Mouse (Mus musculus) stomach, postnatal 0 days (tissue): Measurements from ENCODE around the gene Mrpl55. TPM values are rescaled to one million over a fixed set of nuclear protein-coding genes. Genes with fewer than 3 reads are reported as not detected.
"Not testable (repeated sequence)": the region's sequence is repeated elsewhere in the genome, so short reads cannot be mapped to it uniquely, and the experiment has no call there.

ENCODE experiments used
- ATAC-seq: fragments of 200-750 bp; cut with Nextera tagmentation; 2 replicates; pipeline ENCODE4 v1.8.0; 2017; ENCODE audit not compliant: low FRiP score, low TSS enrichment
- DNase-seq: peaks from one replicate; pipeline ENCODE4 v3.0.0-alpha.2; 2016; ENCODE audit warnings: low spot score
- H3K27ac ChIP-seq: fragments of 300-500 bp; sonication (generic); replicated peaks from 2 replicates; pipeline ENCODE4 v1.5.1; 2014; ENCODE audit warnings: mild to moderate bottlenecking, control low read depth
- H3K27me3 ChIP-seq: fragments of 300-500 bp; sonication (generic); 2 replicates; pipeline ENCODE4 v1.6.1; 2014; ENCODE audit warnings: low read length; ENCODE audit not compliant: control insufficient read depth, insufficient read depth
- H3K36me3 ChIP-seq: fragments of 300-500 bp; sonication (generic); 2 replicates; pipeline ENCODE4 v1.6.1; 2014; ENCODE audit warnings: low read length, mixed read lengths; ENCODE audit not compliant: control insufficient read depth, insufficient read depth
- H3K4me1 ChIP-seq: fragments of 300-500 bp; sonication (generic); replicated peaks from 2 replicates; pipeline ENCODE4 v1.6.1; 2014; ENCODE audit warnings: antibody characterized with exemption; ENCODE audit not compliant: control insufficient read depth, insufficient read depth
- H3K4me2 ChIP-seq: fragments of 300-500 bp; sonication (generic); replicated peaks from 2 replicates; pipeline ENCODE4 v1.6.1; 2014; ENCODE audit warnings: low read depth, mild to moderate bottlenecking, control low read depth, moderate library complexity
- H3K4me3 ChIP-seq: fragments of 300-500 bp; sonication (generic); 2 replicates; pipeline ENCODE4 v1.5.1; 2014; ENCODE audit warnings: low read depth, low read length, control low read depth
- H3K9ac ChIP-seq: fragments of 300-500 bp; sonication (generic); 2 replicates; pipeline ENCODE4 v1.6.1; 2014; ENCODE audit warnings: mild to moderate bottlenecking, low read length, control low read depth, mixed read lengths
- H3K9me3 ChIP-seq: fragments of 300-500 bp; sonication (generic); 2 replicates; pipeline ENCODE4 v1.6.1; 2016; ENCODE audit warnings: low read length; ENCODE audit not compliant: control insufficient read depth
- CTCF ChIP-seq: IDR thresholded peaks from 2 replicates; pipeline ENCODE4 v1.5.1; 2016; ENCODE audit warnings: antibody characterized with exemption, low read depth, mild to moderate bottlenecking, moderate library complexity
- EP300 ChIP-seq: optimal IDR thresholded peaks from 2 replicates; pipeline ENCODE3; 2016; ENCODE audit warnings: antibody characterized with exemption
- WGBS: fragments of 180-500 bp; shearing (Covaris S2); extraction: QIAGEN DNeasy Blood & Tissue Kit; methylation state at CpG from one replicate; pipeline ENCODE4 v1.1.7; 2014; 5-methylcytosine and 5-hydroxymethylcytosine counted together
- polyA plus RNA-seq: library from polyadenylated mRNA; unstranded; fragments of >200 nt; fragmentation: Nextera tagmentation; extraction: Ambion mirVana; gene quantifications from 2 replicates; pipeline ENCODE4 v1.2.1, GENCODE M21; 2015

The Mrpl55 gene
- polyA plus RNA-seq, 1 experiment from 2014 or later = 90.9 TPM

DNA sequence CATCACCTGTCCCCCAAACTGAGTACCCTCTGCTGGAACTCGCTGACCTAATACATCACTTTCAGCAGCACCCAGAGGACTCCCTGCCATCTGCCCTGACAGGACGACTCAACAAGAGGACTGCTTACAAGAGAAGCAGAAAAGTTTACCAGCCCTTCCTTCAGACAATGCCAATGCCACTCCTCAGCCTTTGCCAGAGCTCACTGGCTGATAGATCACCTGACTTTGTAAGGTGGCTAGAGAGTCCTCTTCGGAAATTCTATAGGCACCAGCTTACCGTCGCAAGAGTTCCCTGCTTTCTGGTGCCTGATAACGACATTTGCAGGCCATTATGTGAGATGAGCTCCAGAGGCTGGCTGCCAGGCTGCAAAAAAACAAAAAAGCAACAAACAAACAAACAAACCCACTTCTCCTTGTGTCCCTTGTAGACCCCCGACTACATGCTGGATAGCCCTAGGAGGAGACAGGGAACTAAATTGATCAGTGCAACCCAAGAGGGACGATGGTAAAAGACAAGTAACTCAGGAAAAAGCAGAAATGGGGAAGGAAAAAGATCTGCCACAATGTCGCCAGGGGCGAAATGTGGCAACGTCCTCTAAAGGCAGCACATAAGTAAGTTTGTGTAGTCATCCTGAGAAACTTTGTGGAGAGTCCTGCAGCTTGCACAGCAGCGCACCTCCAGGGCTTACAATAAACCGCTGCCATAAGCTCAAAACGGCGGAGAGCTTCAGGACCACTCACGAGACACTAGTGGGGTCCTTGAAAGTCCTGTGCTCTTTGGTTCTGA, 877 bp upstream of the Mrpl55 start:
- Histone ChIP-seq H3K9me3 (no peaks in the 10 kb centered on the region), H3K27me3 (no peaks in the 10 kb centered on the region), H3K36me3 (peaks cover 2% of the 10 kb centered on the region; the same call in 1 of the 2 replicates), H3K4me3 (peak overlapping the region; percentile 85), H3K4me1 (0 out of 2 replicates have a peak, but pooled peaks cover 2% of the 10 kb centered on the region), H3K27ac (peak overlapping the region; percentile 83), H3K4me2 (peak overlapping the region; percentile 82), H3K9ac (peak overlapping the region; percentile 87)
- WGBS = 23% methylated on average over 16 of the region's 16 CpGs
- ATAC-seq = 0 out of 2 replicates have a peak, but pooled peaks have one; percentile 1
- no peak for DNase-seq
- TF ChIP-seq CTCF = no peak
- no peak for TF ChIP-seq EP300

- peaks cover 18% of the 10 kb centered on the region for H3K36me3 ChIP-seq
- peak within 1 kb of the TSS; percentile 93 for H3K4me3 ChIP-seq
- ATAC-seq (peak; percentile 84), DNase-seq (peak; percentile 95)
- H3K4me2 ChIP-seq = peak within 1 kb of the TSS; percentile 81
- H3K27me3 ChIP-seq = no peaks in the 10 kb centered on the region
- H3K27ac ChIP-seq = peak within 1 kb of the TSS; percentile 96
- no peaks in the 10 kb centered on the region for H3K9me3 ChIP-seq
- H3K4me1 ChIP-seq = no peaks in the 10 kb centered on the region
- peak within 1 kb of the TSS; percentile 89 for H3K9ac ChIP-seq
- WGBS = under 1% methylated on average over 66 of the region's 67 CpGs
- TF ChIP-seq CTCF = peak; percentile 26; the same call in 1 of the 2 replicates
- no peak for TF ChIP-seq EP300
Measured at GRCm38 (mm10) chr11:59208153-59208831, 6.0 kb downstream of the Mrpl55 start, which contains the start of gene 2310033P09Rik. 2310033P09Rik (plus strand) TSS chr11:59208321.

GRCm38 (mm10) chr11:59209003-59209441, 6.7 kb downstream of the Mrpl55 start:
- Histone ChIP-seq H3K9ac (peak overlapping the region; percentile 89), H3K9me3 (no peaks in the 10 kb centered on the region), H3K36me3 (peaks cover 18% of the 10 kb centered on the region), H3K4me1 (no peaks in the 10 kb centered on the region), H3K27ac (peak overlapping the region; percentile 96), H3K4me3 (peak overlapping the region; percentile 93), H3K27me3 (no peaks in the 10 kb centered on the region), H3K4me2 (peak overlapping the region; percentile 81)
- WGBS = 6% methylated on average over 18 of the region's 18 CpGs
- DNase-seq = peak; percentile 86
- no peak for TF ChIP-seq EP300
- TF ChIP-seq CTCF = peak; percentile 86
- ATAC-seq = peak; percentile 82

DNA sequence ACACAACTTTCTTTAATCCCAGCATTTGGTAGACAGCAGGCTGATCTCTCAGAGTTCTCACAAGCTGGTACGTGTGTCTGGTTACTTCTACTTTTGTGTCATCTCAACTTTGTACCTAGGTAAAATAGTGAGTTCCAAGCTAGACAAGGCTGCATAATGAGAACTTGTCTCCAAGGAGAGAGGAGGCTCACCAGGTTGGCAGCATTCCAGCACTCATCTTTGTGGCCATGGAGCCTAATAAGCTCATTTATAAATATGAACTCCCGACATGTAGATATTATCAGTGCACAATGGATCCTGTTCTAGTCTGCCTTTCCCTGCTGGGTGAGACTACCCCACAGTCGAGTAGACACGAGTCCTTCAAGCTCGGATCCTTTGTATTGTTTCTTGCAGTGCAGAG, 7.3 kb downstream of the Mrpl55 start:
- TF ChIP-seq CTCF = no peak
- TF ChIP-seq EP300 = no peak
- WGBS = 41% methylated on average over 5 of the region's 5 CpGs

GRCm38 (mm10) chr11:59210020-59210419, 7.7 kb downstream of the Mrpl55 start:
- H3K9ac ChIP-seq = no peak overlapping the region
- no peak overlapping the region for H3K27ac ChIP-seq
- no peaks in the 10 kb centered on the region for H3K27me3 ChIP-seq
- no peak for ATAC-seq
- no peak for TF ChIP-seq CTCF
- TF ChIP-seq EP300 = no peak
- no peak for DNase-seq
- 69% methylated on average over 4 of the region's 4 CpGs for WGBS
- no peaks in the 10 kb centered on the region for H3K9me3 ChIP-seq
- no peaks in the 10 kb centered on the region for H3K4me1 ChIP-seq
- H3K36me3 ChIP-seq = peaks cover 23% of the 10 kb centered on the region
- H3K4me2 ChIP-seq = no peak overlapping the region
- H3K4me3 ChIP-seq = no peak overlapping the region

More for the DNA sequence above, 7.3 kb downstream of the Mrpl55 start:
- Histone ChIP-seq H3K27ac (peak overlapping the region; percentile 96), H3K27me3 (no peaks in the 10 kb centered on the region), H3K4me2 (peak overlapping the region; percentile 81), H3K4me3 (no peak overlapping the region), H3K36me3 (peaks cover 21% of the 10 kb centered on the region), H3K4me1 (no peaks in the 10 kb centered on the region), H3K9ac (no peak overlapping the region), H3K9me3 (no peaks in the 10 kb centered on the region)
- ATAC-seq (no peak), DNase-seq (no peak)

GRCm38 (mm10) chr11:59211561-59211960, 9.3 kb downstream of the Mrpl55 start:
- H3K36me3 ChIP-seq = peaks cover 19% of the 10 kb centered on the region
- not testable (repeated sequence) for H3K4me2 ChIP-seq

DNA sequence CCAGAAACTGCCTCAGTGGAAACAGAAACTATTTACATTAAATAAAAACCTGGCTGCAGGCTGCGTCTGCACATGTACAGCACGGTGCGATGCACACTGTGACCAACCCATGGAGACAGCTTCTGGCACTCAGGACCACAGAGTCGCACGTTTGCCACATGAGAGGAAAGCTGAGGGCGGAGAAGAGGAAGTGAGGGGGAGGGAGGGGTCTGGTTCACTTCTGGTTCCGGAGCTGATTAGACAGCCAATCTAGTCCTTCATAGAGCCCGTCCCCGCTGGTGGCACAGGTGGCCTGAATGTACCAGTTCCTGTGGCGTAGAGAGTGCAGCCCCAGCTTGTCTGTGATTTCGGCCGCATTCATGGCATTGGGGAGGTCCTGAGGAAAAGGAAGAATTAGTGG, 10.0 kb downstream of the Mrpl55 start:
- not testable (repeated sequence) for DNase-seq, H3K27ac ChIP-seq, H3K4me2 ChIP-seq, H3K27me3 ChIP-seq, ATAC-seq, H3K9ac ChIP-seq, H3K4me1 ChIP-seq, H3K4me3 ChIP-seq, H3K9me3 ChIP-seq
- peaks cover 19% of the 10 kb centered on the region for H3K36me3 ChIP-seq
- WGBS = 72% methylated on average over 12 of the region's 12 CpGs

More at GRCm38 (mm10) chr11:59211561-59211960, 9.3 kb downstream of the Mrpl55 start:
- not testable (repeated sequence) for H3K4me1 ChIP-seq, DNase-seq, ATAC-seq, H3K9ac ChIP-seq, H3K4me3 ChIP-seq, H3K27ac ChIP-seq, H3K9me3 ChIP-seq, H3K27me3 ChIP-seq
- WGBS = 76% methylated on average over 8 of the region's 9 CpGs
